Mouse (Mus musculus) ES-Bruce4 (cell line): ENCODE measurements around the gene Dcakd.

Source experiments
- CTCF ChIP-seq: IDR thresholded peaks from one replicate; pipeline ENCODE4 v1.8.1; 2011; ENCODE audit warnings: low read depth, low read length
- EP300 ChIP-seq: IDR thresholded peaks from 2 replicates; pipeline ENCODE4 v1.6.1; 2011; ENCODE audit warnings: low read depth, low read length; ENCODE audit not compliant: insufficient read depth
- POLR2A ChIP-seq: IDR thresholded peaks from one replicate; pipeline ENCODE4 v1.8.1; 2011; ENCODE audit warnings: low read length; ENCODE audit not compliant: insufficient read depth

DNA sequence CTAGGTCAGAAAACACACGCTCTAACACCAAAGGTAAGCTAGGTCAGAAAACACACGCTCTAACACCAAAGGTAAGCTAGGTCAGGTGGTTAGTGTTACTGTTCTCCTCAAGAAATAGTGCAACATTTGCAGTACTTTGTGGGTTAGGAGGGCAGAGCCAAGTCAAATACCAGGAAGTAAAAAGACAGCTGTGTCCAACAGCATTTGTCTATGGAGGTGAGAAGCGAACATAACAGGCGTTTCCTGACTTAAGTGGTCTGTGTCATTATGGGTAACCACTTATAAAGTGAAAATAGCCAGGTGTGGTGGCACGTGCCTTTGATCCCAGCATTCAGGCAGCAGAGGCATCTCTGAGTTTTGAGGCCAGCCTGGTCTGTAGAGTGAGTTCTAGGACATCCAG is 21.5 kb upstream of the Dcakd start:
- TF ChIP-seq EP300 (no peak), CTCF (no peak), POLR2A (no peak)
